Mouse (Mus musculus) intestine, embryonic 14.5 days (tissue): ENCODE data around the gene Ctnnal1. TPM values are rescaled to one million over a fixed set of nuclear protein-coding genes. Genes with fewer than 3 reads are reported as not detected.

ENCODE experiments used
- ATAC-seq: fragments of 200-750 bp; cut with Nextera tagmentation; replicated peaks from 2 replicates; pipeline ENCODE4 v1.8.0; 2017; ENCODE audit warnings: low read depth, moderate number of reproducible peaks, moderate TSS enrichment, moderate library complexity; ENCODE audit not compliant: low FRiP score, low TSS enrichment
- DNase-seq: peaks from one replicate; pipeline ENCODE4 v3.0.0-alpha.2; 2018; ENCODE audit warnings: low spot score
- H3K27ac ChIP-seq: fragments of 300-500 bp; sonication (generic); 2 replicates; pipeline ENCODE4 v1.5.1; 2014; ENCODE audit warnings: low read depth, mild to moderate bottlenecking, control low read depth
- H3K27me3 ChIP-seq: fragments of 300-500 bp; sonication (generic); replicated peaks from 2 replicates; pipeline ENCODE4 v1.6.1; 2014; ENCODE audit warnings: low read length, control low read depth; ENCODE audit not compliant: control insufficient read depth, insufficient read depth
- H3K36me3 ChIP-seq: fragments of 300-500 bp; sonication (generic); 2 replicates; pipeline ENCODE4 v1.6.1; 2014; ENCODE audit warnings: low read length, control low read depth; ENCODE audit not compliant: control insufficient read depth, insufficient read depth
- H3K4me1 ChIP-seq: fragments of 300-500 bp; sonication (generic); replicated peaks from 2 replicates; pipeline ENCODE4 v1.6.1; 2014; ENCODE audit warnings: low read length, control low read depth, mixed read lengths; ENCODE audit not compliant: control insufficient read depth, insufficient read depth
- H3K4me2 ChIP-seq: fragments of 300-500 bp; sonication (generic); 2 replicates; pipeline ENCODE4 v1.6.1; 2014; ENCODE audit warnings: low read length
- H3K4me3 ChIP-seq: fragments of 300-500 bp; sonication (generic); 2 replicates; pipeline ENCODE4 v1.5.1; 2014; ENCODE audit warnings: low read depth, low read length, control low read depth, mixed read lengths
- H3K9ac ChIP-seq: fragments of 300-500 bp; sonication (generic); 2 replicates; pipeline ENCODE4 v1.6.1; 2014; ENCODE audit warnings: mild to moderate bottlenecking, low read length
- H3K9me3 ChIP-seq: fragments of 300-500 bp; sonication (generic); 2 replicates; pipeline ENCODE4 v1.6.1; 2016; ENCODE audit warnings: low read length, control low read depth; ENCODE audit not compliant: control insufficient read depth
- WGBS: fragments of 180-500 bp; shearing (Covaris S2); extraction: QIAGEN DNeasy Blood & Tissue Kit; methylation state at CpG from one replicate; pipeline ENCODE4 v1.1.7; 2014; 5-methylcytosine and 5-hydroxymethylcytosine counted together
- polyA plus RNA-seq: library from polyadenylated mRNA; unstranded; fragments of >200 nt; fragmentation: Nextera tagmentation; extraction: Ambion mirVana; gene quantifications from 2 replicates; pipeline ENCODE4 v1.2.1, GENCODE M21; 2014

Ctnnal1 gene
- polyA plus RNA-seq, 1 experiment from 2014 or later: 30.4 TPM

DNA sequence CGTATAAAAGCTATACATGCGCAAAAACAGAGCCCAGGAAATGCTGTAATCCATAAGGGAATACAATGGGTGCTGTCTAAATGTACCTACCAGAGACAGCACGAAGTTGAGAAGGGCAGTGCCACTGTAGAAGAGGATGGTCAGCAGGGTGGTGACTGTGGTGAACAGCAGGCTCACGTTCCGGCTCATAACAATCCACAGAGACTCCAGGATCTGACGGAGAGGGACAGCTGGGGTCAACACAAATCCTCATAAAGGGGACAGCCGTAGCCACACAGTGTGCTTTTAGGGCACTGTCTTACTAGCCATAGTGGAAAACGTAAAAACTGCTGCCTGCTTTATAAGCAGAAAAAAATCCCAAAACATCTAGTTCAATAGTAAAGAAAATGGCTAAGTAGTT lies 34.2 kb upstream of the Ctnnal1 start:
- no peak for DNase-seq
- no peak overlapping the region for H3K4me3 ChIP-seq
- H3K36me3 ChIP-seq: peaks cover 88% of the 10 kb centered on the region
- no peaks in the 10 kb centered on the region for H3K27me3 ChIP-seq
- no peak overlapping the region for H3K4me2 ChIP-seq
- no peak overlapping the region for H3K27ac ChIP-seq
- H3K4me1 ChIP-seq: no peaks in the 10 kb centered on the region
- WGBS: 92% methylated on average over 8 of the region's 8 CpGs
- no peaks in the 10 kb centered on the region for H3K9me3 ChIP-seq
- no peak overlapping the region for H3K9ac ChIP-seq
- no peak for ATAC-seq

- Histone ChIP-seq H3K4me3 (no peak overlapping the region), H3K27ac (no peak overlapping the region), H3K4me1 (no peaks in the 10 kb centered on the region), H3K4me2 (no peak overlapping the region), H3K9ac (no peak overlapping the region), H3K9me3 (no peaks in the 10 kb centered on the region), H3K27me3 (no peaks in the 10 kb centered on the region), H3K36me3 (peaks cover 76% of the 10 kb centered on the region)
- WGBS: 80% methylated on average over 3 of the region's 3 CpGs
- ATAC-seq (no peak), DNase-seq (no peak)
These were observed 32.5 kb upstream of the Ctnnal1 start for GRCm38 (mm10) chr4:56897511-56897910.

DNA sequence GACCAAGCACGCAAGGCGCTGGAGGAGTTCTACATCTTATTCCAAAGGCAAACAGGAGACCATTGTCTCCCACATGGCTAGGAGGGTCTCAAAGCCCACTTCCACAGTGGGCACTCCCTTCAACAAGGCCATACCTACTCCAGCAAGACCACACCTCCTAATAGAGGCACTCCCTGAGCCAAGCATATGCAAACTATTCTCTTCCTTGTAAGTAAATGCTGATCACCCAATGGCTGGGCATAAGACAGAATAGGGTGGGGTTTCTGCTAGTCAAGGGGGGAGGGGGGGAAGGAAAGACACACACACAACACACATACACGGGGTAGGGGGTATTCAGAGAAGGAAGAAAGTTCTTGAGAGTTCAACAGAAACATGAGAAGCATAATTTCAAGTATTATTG lies 29.2 kb upstream of the Ctnnal1 start:
- no peak overlapping the region for H3K9ac ChIP-seq
- no peak for ATAC-seq
- H3K9me3 ChIP-seq: no peaks in the 10 kb centered on the region
- no peak overlapping the region for H3K4me3 ChIP-seq
- no peaks in the 10 kb centered on the region for H3K4me1 ChIP-seq
- peaks cover 64% of the 10 kb centered on the region for H3K36me3 ChIP-seq
- H3K27me3 ChIP-seq: no peaks in the 10 kb centered on the region
- no peak overlapping the region for H3K4me2 ChIP-seq
- H3K27ac ChIP-seq: no peak overlapping the region
- no peak for DNase-seq
- WGBS: 97% methylated on average over 3 of the region's 3 CpGs

GRCm38 (mm10) chr4:56892501-56893115 lies 27.6 kb upstream of the Ctnnal1 start:
- Histone ChIP-seq H3K4me2 (no peak overlapping the region), H3K9ac (no peak overlapping the region), H3K4me3 (no peak overlapping the region), H3K27ac (no peak overlapping the region), H3K36me3 (peaks cover 65% of the 10 kb centered on the region), H3K27me3 (no peaks in the 10 kb centered on the region), H3K9me3 (no peaks in the 10 kb centered on the region), H3K4me1 (no peaks in the 10 kb centered on the region)
- WGBS: 92% methylated on average over 6 of the region's 6 CpGs
- DNase-seq (no peak), ATAC-seq (no peak)

DNA sequence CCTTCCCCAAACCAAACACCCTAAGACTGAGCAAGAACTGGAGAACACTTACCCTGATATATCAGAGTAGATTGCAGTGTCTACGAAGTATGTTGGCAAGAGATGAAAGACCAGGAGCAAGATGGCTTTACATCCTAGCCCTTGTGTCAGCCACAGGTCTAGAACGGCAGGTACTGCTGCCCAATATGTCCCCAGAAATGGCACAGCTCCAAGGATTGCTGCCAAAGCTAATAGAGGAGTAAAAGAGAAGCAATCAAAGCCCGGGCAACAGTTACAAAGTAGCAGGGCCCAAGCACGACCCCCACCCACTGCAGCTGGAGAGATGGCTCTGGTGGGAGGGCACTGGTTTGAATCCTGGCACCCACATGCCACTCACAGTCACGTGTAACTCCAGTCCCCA lies 23.5 kb upstream of the Ctnnal1 start:
- ATAC-seq (no peak), DNase-seq (no peak)
- Histone ChIP-seq H3K9me3 (no peaks in the 10 kb centered on the region), H3K9ac (no peak overlapping the region), H3K4me2 (no peak overlapping the region), H3K27me3 (no peaks in the 10 kb centered on the region), H3K4me3 (no peak overlapping the region), H3K4me1 (no peaks in the 10 kb centered on the region), H3K27ac (no peak overlapping the region), H3K36me3 (peaks cover 65% of the 10 kb centered on the region)
- WGBS: 89% methylated on average over 5 of the region's 5 CpGs

DNA sequence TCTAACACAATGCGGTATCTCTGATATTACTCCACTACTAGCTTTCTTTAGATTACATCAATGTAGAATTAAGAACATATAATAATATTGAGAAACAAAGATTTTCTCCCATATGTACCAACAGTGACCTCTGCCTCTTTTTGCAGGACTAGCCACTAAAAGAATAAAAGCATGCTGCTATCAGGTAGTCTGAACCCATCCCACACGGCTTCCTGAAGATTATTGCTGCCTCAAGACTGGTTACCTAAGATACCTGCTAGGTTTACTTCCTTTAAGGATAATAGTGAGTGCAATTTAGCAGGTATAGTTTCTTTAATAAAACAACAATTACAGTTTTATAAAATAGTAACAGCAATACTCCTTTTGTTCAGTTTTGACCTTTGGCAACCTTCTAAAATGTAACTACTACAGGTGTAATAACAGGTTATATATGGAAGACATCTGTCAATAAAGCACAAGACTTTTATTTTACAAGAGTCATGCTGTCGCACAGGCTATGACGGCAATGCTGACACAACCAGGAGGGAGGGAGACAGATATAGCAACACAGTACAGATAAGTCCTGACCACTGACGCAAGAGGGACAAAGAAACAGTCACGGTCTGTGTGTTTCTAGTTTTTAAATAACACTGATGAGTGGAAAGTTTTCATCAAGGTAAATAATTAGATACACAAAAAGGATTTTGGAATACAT lies 21.4 kb upstream of the Ctnnal1 start:
- Histone ChIP-seq H3K27me3 (no peaks in the 10 kb centered on the region), H3K4me3 (no peak overlapping the region), H3K36me3 (peaks cover 74% of the 10 kb centered on the region), H3K9ac (no peak overlapping the region), H3K27ac (no peak overlapping the region), H3K4me1 (no peaks in the 10 kb centered on the region), H3K4me2 (no peak overlapping the region), H3K9me3 (no peaks in the 10 kb centered on the region)
- WGBS: 87% methylated on average over 6 of the region's 6 CpGs
- ATAC-seq (no peak), DNase-seq (no peak)

- Histone ChIP-seq H3K27ac (no peak overlapping the region), H3K9me3 (no peaks in the 10 kb centered on the region), H3K36me3 (peaks cover 66% of the 10 kb centered on the region), H3K4me1 (no peaks in the 10 kb centered on the region), H3K4me2 (no peak overlapping the region), H3K9ac (no peak overlapping the region), H3K27me3 (no peaks in the 10 kb centered on the region), H3K4me3 (no peak overlapping the region)
- no peak for DNase-seq
- WGBS: 60% methylated on average over 11 of the region's 11 CpGs
- no peak for ATAC-seq
These were observed 15.2 kb upstream of the Ctnnal1 start for GRCm38 (mm10) chr4:56880036-56880703.

DNA sequence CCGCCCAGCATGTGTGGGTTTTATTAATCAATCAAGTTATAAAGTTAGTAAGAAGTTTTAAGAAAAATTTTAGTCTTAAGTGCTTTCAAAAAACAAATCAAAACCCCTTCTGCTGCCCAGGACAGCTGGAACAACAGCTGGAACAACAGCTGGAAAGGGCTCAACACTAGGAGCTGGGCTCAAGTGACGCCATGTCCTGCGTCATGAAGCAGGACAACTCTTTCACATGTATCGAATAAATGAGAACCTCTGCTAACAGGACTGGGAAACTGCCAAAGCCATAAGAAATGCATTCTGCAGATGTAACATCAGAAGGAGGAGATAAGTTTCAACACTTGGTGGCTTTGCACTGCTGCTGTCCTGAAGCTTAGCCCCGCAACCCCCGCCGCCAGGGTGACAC lies 14.0 kb upstream of the Ctnnal1 start:
- H3K36me3 ChIP-seq: peaks cover 64% of the 10 kb centered on the region
- no peak overlapping the region for H3K27ac ChIP-seq
- H3K4me3 ChIP-seq: no peak overlapping the region
- H3K9ac ChIP-seq: no peak overlapping the region
- no peaks in the 10 kb centered on the region for H3K9me3 ChIP-seq
- no peak overlapping the region for H3K4me2 ChIP-seq
- ATAC-seq: no peak
- DNase-seq: no peak
- 91% methylated on average over 7 of the region's 7 CpGs for WGBS
- no peaks in the 10 kb centered on the region for H3K27me3 ChIP-seq
- no peaks in the 10 kb centered on the region for H3K4me1 ChIP-seq
